Mouse (Mus musculus) forebrain, embryonic 14.5 days (tissue): ENCODE measurements around the gene Gm38392. TPM values are rescaled to one million over a fixed set of nuclear protein-coding genes. Genes with fewer than 3 reads are reported as not detected.

ENCODE experiments used
- ATAC-seq: fragments of 200-750 bp; cut with Nextera tagmentation; 2 replicates; pipeline ENCODE4 v1.8.0; 2017; ENCODE audit warnings: mild to moderate bottlenecking, moderate library complexity
- DNase-seq: peaks from one replicate; pipeline ENCODE4 v3.0.0-alpha.2; 2015; ENCODE audit warnings: low spot score
- H3K27ac ChIP-seq: fragments of 300-500 bp; sonication (generic); 2 replicates; pipeline ENCODE4 v1.5.1; 2014; ENCODE audit warnings: low read depth, mild to moderate bottlenecking, control low read depth, low read length, moderate library complexity
- H3K27me3 ChIP-seq: fragments of 300-500 bp; sonication (generic); replicated peaks from 2 replicates; pipeline ENCODE4 v1.6.1; 2014; ENCODE audit warnings: low read length, control low read depth, mixed read lengths; ENCODE audit not compliant: control insufficient read depth, insufficient read depth
- H3K36me3 ChIP-seq: fragments of 300-500 bp; sonication (generic); 2 replicates; pipeline ENCODE4 v1.6.1; 2014; ENCODE audit warnings: low read length, control low read depth; ENCODE audit not compliant: control insufficient read depth, insufficient read depth
- H3K4me1 ChIP-seq: fragments of 300-500 bp; sonication (generic); 2 replicates; pipeline ENCODE4 v1.6.1; 2014; ENCODE audit warnings: antibody characterized with exemption, low read length, control low read depth; ENCODE audit not compliant: control insufficient read depth, insufficient read depth
- H3K4me2 ChIP-seq: fragments of 300-500 bp; sonication (generic); 2 replicates; pipeline ENCODE4 v1.6.1; 2014; ENCODE audit warnings: mild to moderate bottlenecking, control low read depth, low read length
- H3K4me3 ChIP-seq: fragments of 300-500 bp; sonication (generic); 2 replicates; pipeline ENCODE4 v1.5.1; 2014; ENCODE audit warnings: low read depth, low read length, control low read depth
- H3K9ac ChIP-seq: fragments of 300-500 bp; sonication (generic); 2 replicates; pipeline ENCODE4 v1.6.1; 2014; ENCODE audit warnings: mild to moderate bottlenecking, low read length, control low read depth, moderate library complexity
- H3K9me3 ChIP-seq: fragments of 300-500 bp; sonication (generic); replicated peaks from 2 replicates; pipeline ENCODE4 v1.6.1; 2016; ENCODE audit warnings: low read length, control low read depth, mixed read lengths; ENCODE audit not compliant: control insufficient read depth
- WGBS: fragments of 180-500 bp; shearing (Covaris S2); extraction: QIAGEN DNeasy Blood & Tissue Kit; methylation state at CpG from one replicate; pipeline ENCODE4 v1.1.7; 2014; 5-methylcytosine and 5-hydroxymethylcytosine counted together
- microRNA-seq: library from miRNA; unstranded; fragments of <30 nt; microRNA quantifications from one replicate; pipeline ENCODE4, GENCODE M21; 2016
- polyA plus RNA-seq: library from polyadenylated mRNA; unstranded; fragments of >200 nt; fragmentation: Nextera tagmentation; extraction: Ambion mirVana; gene quantifications from 2 replicates; pipeline ENCODE4 v1.2.1, GENCODE M21; 2014

Gene Gm38392
- polyA plus RNA-seq, 1 experiment from 2014 or later = 0.18 TPM

- Histone ChIP-seq H3K9ac (peak overlapping the region; percentile 100), H3K27me3 (no peaks in the 10 kb centered on the region), H3K27ac (peak overlapping the region; percentile 100), H3K4me3 (peak overlapping the region; percentile 56; the same call in 1 of the 2 replicates), H3K4me2 (peak overlapping the region; percentile 98), H3K36me3 (no peaks in the 10 kb centered on the region), H3K4me1 (peaks cover 44% of the 10 kb centered on the region), H3K9me3 (no peaks in the 10 kb centered on the region)
- ATAC-seq (no peak), DNase-seq (peak; percentile 54)
- WGBS = 32% methylated on average over 2 of the region's 2 CpGs
These were observed 87.4 kb downstream of the Gm38392 start for GRCm38 (mm10) chr3:88199541-88200110.

- WGBS = 5% methylated on average over 9 of the region's 9 CpGs
- no peaks in the 10 kb centered on the region for H3K36me3 ChIP-seq
- H3K27me3 ChIP-seq = no peaks in the 10 kb centered on the region
- H3K4me3 ChIP-seq = peak overlapping the region; percentile 1; the same call in 1 of the 2 replicates
- DNase-seq = peak; percentile 49
- no peaks in the 10 kb centered on the region for H3K9me3 ChIP-seq
- H3K9ac ChIP-seq = peak overlapping the region; percentile 50
- peak overlapping the region; percentile 100 for H3K27ac ChIP-seq
- peak; percentile 40; the same call in 1 of the 2 replicates for ATAC-seq
- peaks cover 33% of the 10 kb centered on the region for H3K4me1 ChIP-seq
- peak overlapping the region; percentile 98 for H3K4me2 ChIP-seq
These were observed 88.4 kb downstream of the Gm38392 start for GRCm38 (mm10) chr3:88198505-88199020.

GRCm38 (mm10) chr3:88197741-88198504 lies 89.1 kb downstream of the Gm38392 start:
- Histone ChIP-seq H3K27ac (peak overlapping the region; percentile 100), H3K27me3 (no peaks in the 10 kb centered on the region), H3K36me3 (no peaks in the 10 kb centered on the region), H3K4me1 (peaks cover 28% of the 10 kb centered on the region), H3K9ac (peak overlapping the region; percentile 50), H3K4me2 (peak overlapping the region; percentile 98), H3K4me3 (peak overlapping the region; percentile 1; the same call in 1 of the 2 replicates), H3K9me3 (no peaks in the 10 kb centered on the region)
- DNase-seq (peak; percentile 68), ATAC-seq (peak; percentile 27; the same call in 1 of the 2 replicates)
- 6% methylated on average over 10 of the region's 10 CpGs for WGBS

Small RNA genes within 50 kb of the gene (microRNA-seq; reads per million reads assigned to microRNA genes)
- gene Gm25641 = not detected
- 24.2 reads per million, percentile 40 among the genes with 10 or more reads in this experiment for gene Mir3093
- gene Mir9-1 = not detected

Other genes starting within 250 kb of the Gm38392 start
- 22.9 and 25.2 TPM in 2 replicates for gene Gpatch4, start 244.1 kb downstream of the Gm38392 start, polyA plus RNA-seq
- 171 and 192 TPM in 2 replicates for gene Naxe, start 228.7 kb downstream of the Gm38392 start, polyA plus RNA-seq
- not detected in 2 replicates for gene Ttc24, start 208.9 kb downstream of the Gm38392 start, polyA plus RNA-seq
- gene Iqgap3, start 205.2 kb downstream of the Gm38392 start, polyA plus RNA-seq = 7.6 and 8.1 TPM in 2 replicates
- 17.3 and 20.4 TPM in 2 replicates for gene Mef2d, start 144.8 kb downstream of the Gm38392 start, polyA plus RNA-seq
- 0.25 TPM in 1 of 2 replicates, not detected in the other for gene Rhbg, start 32.5 kb downstream of the Gm38392 start, polyA plus RNA-seq
- 7.4 and 9.1 TPM in 2 replicates for gene Tsacc, start 9.8 kb upstream of the Gm38392 start, polyA plus RNA-seq
- 578 and 616 TPM in 2 replicates for gene Cct3, start 9.9 kb upstream of the Gm38392 start, polyA plus RNA-seq
- 57.5 and 63.4 TPM in 2 replicates for gene Glmp, start 37.8 kb upstream of the Gm38392 start, polyA plus RNA-seq
- gene Tmem79, start 48.9 kb upstream of the Gm38392 start, polyA plus RNA-seq = 0.91 and 1.4 TPM in 2 replicates
- 36.0 and 44.8 TPM in 2 replicates for gene Smg5, start 49.0 kb upstream of the Gm38392 start, polyA plus RNA-seq
- gene Paqr6, start 77.4 kb upstream of the Gm38392 start, polyA plus RNA-seq = 0.22 and 0.30 TPM in 2 replicates
- gene Bglap3, start 85.5 kb upstream of the Gm38392 start, polyA plus RNA-seq = not detected in 2 replicates
- not detected in 2 replicates for gene Bglap2, start 91.5 kb upstream of the Gm38392 start, polyA plus RNA-seq
- not detected in 2 replicates for gene Bglap, start 97.3 kb upstream of the Gm38392 start, polyA plus RNA-seq
- gene Pmf1, start 123.1 kb upstream of the Gm38392 start, polyA plus RNA-seq = 63.2 and 70.6 TPM in 2 replicates
- 30.8 and 36.1 TPM in 2 replicates for gene Slc25a44, start 137.9 kb upstream of the Gm38392 start, polyA plus RNA-seq
- gene Sema4a, start 174.0 kb upstream of the Gm38392 start, polyA plus RNA-seq = 12.2 and 15.2 TPM in 2 replicates
- gene Lmna, start 222.7 kb upstream of the Gm38392 start, polyA plus RNA-seq = 18.0 and 28.5 TPM in 2 replicates
- 48.8 and 50.1 TPM in 2 replicates for gene Mex3a, start 245.2 kb upstream of the Gm38392 start, polyA plus RNA-seq